Mouse (Mus musculus) intestine, postnatal 0 days (tissue): Measurements from ENCODE around the gene Gata3. TPM values are rescaled to one million over a fixed set of nuclear protein-coding genes. Genes with fewer than 3 reads are reported as not detected.

Experiments used
- ATAC-seq: fragments of 200-750 bp; cut with Nextera tagmentation; 2 replicates; pipeline ENCODE4 v1.8.0; 2017; ENCODE audit warnings: mild to moderate bottlenecking, moderate TSS enrichment, moderate library complexity
- H3K27ac ChIP-seq: fragments of 300-500 bp; sonication (generic); 2 replicates; pipeline ENCODE4 v1.5.1; 2014; ENCODE audit warnings: mild to moderate bottlenecking, low read depth, low read length, moderate library complexity
- H3K27me3 ChIP-seq: fragments of 300-500 bp; sonication (generic); replicated peaks from 2 replicates; pipeline ENCODE4 v1.6.1; 2014; ENCODE audit warnings: low read length, mixed read lengths; ENCODE audit not compliant: control insufficient read depth, insufficient read depth
- H3K36me3 ChIP-seq: fragments of 300-500 bp; sonication (generic); 2 replicates; pipeline ENCODE4 v1.6.1; 2014; ENCODE audit warnings: mild to moderate bottlenecking, moderate library complexity; ENCODE audit not compliant: control insufficient read depth, insufficient read depth
- H3K4me1 ChIP-seq: fragments of 300-500 bp; sonication (generic); replicated peaks from 2 replicates; pipeline ENCODE4 v1.6.1; 2014; ENCODE audit warnings: antibody characterized with exemption, low read length, mixed read lengths; ENCODE audit not compliant: control insufficient read depth, insufficient read depth
- H3K4me2 ChIP-seq: fragments of 300-500 bp; sonication (generic); replicated peaks from 2 replicates; pipeline ENCODE4 v1.6.1; 2014; ENCODE audit warnings: low read depth, mild to moderate bottlenecking, moderate library complexity
- H3K4me3 ChIP-seq: fragments of 300-500 bp; sonication (generic); 2 replicates; pipeline ENCODE4 v1.5.1; 2014; ENCODE audit warnings: low read depth, low read length
- H3K9ac ChIP-seq: fragments of 300-500 bp; sonication (generic); 2 replicates; pipeline ENCODE4 v1.6.1; 2014; ENCODE audit warnings: mild to moderate bottlenecking, low read depth, low read length
- H3K9me3 ChIP-seq: fragments of 300-500 bp; sonication (generic); 2 replicates; pipeline ENCODE4 v1.6.1; 2016; ENCODE audit warnings: mixed run types; ENCODE audit not compliant: control insufficient read depth
- CTCF ChIP-seq: sonication (generic); IDR thresholded peaks from 2 replicates; pipeline ENCODE4 v1.5.1; 2016; ENCODE audit warnings: low read depth, mild to moderate bottlenecking, control low read depth, antibody characterized with exemption, moderate library complexity
- WGBS: fragments of 180-500 bp; shearing (Covaris S2); extraction: QIAGEN DNeasy Blood & Tissue Kit; methylation state at CpG from one replicate; pipeline ENCODE4 v1.1.7; 2014; 5-methylcytosine and 5-hydroxymethylcytosine counted together
- polyA plus RNA-seq: library from polyadenylated mRNA; unstranded; fragments of >200 nt; fragmentation: Nextera tagmentation; extraction: Ambion mirVana; gene quantifications from 2 replicates; pipeline ENCODE4 v1.2.1, GENCODE M21; 2015

Gata3 gene
- polyA plus RNA-seq, 1 experiment from 2014 or later: 0.59 TPM

GRCm38 (mm10) chr2:9893272-9893953 lies 3.6 kb upstream of the Gata3 start:
- Histone ChIP-seq H3K9me3 (no peaks in the 10 kb centered on the region), H3K9ac (no peak overlapping the region), H3K27me3 (peaks cover 94% of the 10 kb centered on the region), H3K4me1 (no peaks in the 10 kb centered on the region), H3K4me2 (no peak overlapping the region), H3K36me3 (no peaks in the 10 kb centered on the region), H3K4me3 (no peak overlapping the region), H3K27ac (no peak overlapping the region)
- TF ChIP-seq CTCF: no peak
- WGBS: 2% methylated on average over 6 of the region's 6 CpGs
- ATAC-seq: no peak

DNA sequence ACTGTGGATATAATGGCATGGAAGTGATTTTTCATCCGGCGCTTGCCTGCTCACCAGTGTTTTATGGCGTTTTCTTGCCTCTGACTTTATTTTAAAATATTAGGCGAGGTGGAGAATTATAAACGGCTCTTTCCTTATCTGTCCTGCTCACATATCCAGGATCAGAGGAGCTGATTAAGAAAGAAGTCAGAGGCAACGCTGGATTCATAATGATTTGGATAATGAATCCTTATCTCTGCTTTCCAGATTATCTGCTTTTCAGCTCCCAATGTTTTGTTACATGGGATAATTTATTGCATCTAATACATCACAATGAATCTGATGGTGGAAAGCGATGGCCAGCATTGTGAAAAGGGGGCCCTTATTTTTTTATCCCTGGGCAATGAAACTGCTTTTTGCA lies 2.7 kb upstream of the Gata3 start:
- ATAC-seq: no peak
- no peak overlapping the region for H3K4me3 ChIP-seq
- no peaks in the 10 kb centered on the region for H3K4me1 ChIP-seq
- H3K27ac ChIP-seq: no peak overlapping the region
- WGBS: 6% methylated on average over 7 of the region's 7 CpGs
- peaks cover 94% of the 10 kb centered on the region for H3K27me3 ChIP-seq
- no peak overlapping the region for H3K9ac ChIP-seq
- TF ChIP-seq CTCF: no peak
- H3K4me2 ChIP-seq: no peak overlapping the region
- no peaks in the 10 kb centered on the region for H3K9me3 ChIP-seq
- no peaks in the 10 kb centered on the region for H3K36me3 ChIP-seq

DNA sequence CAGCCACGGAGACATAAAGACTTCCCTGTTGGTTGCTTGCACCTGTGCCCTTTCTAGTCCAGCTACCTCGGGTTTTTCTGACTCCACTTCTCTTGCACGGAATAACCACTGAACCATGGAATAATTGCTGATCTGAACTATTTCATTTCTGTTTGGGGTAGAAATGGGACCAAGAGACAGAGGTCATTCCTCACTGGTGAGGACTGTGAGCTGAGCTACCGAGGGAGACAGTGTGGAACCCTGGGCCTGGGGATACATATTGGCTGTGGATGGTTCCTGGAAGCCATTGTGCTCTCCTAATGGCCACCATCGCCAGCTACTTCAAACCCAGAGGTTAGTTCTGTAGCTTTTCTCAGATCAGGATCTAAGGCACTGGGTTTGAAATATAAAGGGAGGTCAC lies 1.1 kb upstream of the Gata3 start:
- no peaks in the 10 kb centered on the region for H3K4me1 ChIP-seq
- H3K4me2 ChIP-seq: no peak overlapping the region
- H3K36me3 ChIP-seq: no peaks in the 10 kb centered on the region
- no peak for TF ChIP-seq CTCF
- no peak overlapping the region for H3K4me3 ChIP-seq
- no peak overlapping the region for H3K9ac ChIP-seq
- H3K9me3 ChIP-seq: no peaks in the 10 kb centered on the region
- 6% methylated on average over 5 of the region's 5 CpGs for WGBS
- no peak for ATAC-seq
- H3K27ac ChIP-seq: no peak overlapping the region
- peaks cover 94% of the 10 kb centered on the region for H3K27me3 ChIP-seq

- 6% methylated on average over 8 of the region's 8 CpGs for WGBS
- no peak for ATAC-seq
- no peak for TF ChIP-seq CTCF
- Histone ChIP-seq H3K4me2 (no peak overlapping the region), H3K9me3 (no peaks in the 10 kb centered on the region), H3K36me3 (no peaks in the 10 kb centered on the region), H3K27me3 (peaks cover 92% of the 10 kb centered on the region), H3K4me1 (no peaks in the 10 kb centered on the region), H3K9ac (no peak overlapping the region), H3K4me3 (no peak overlapping the region), H3K27ac (no peak overlapping the region)
Observed at GRCm38 (mm10) chr2:9890251-9890650, 417 bp upstream of the Gata3 start.

- Histone ChIP-seq H3K4me2 (peak within 1 kb of the TSS; percentile 52), H3K27ac (no peak within 1 kb of the TSS), H3K4me3 (peak within 1 kb of the TSS; percentile 21), H3K36me3 (no peaks in the 10 kb centered on the region), H3K4me1 (no peaks in the 10 kb centered on the region), H3K9me3 (no peaks in the 10 kb centered on the region), H3K27me3 (peaks cover 92% of the 10 kb centered on the region), H3K9ac (no peak within 1 kb of the TSS)
- peak; percentile 81 for ATAC-seq
- WGBS: 1% methylated on average over 30 of the region's 30 CpGs
- peak; percentile 77 for TF ChIP-seq CTCF
Observed at GRCm38 (mm10) chr2:9888913-9889650, 752 bp downstream of the Gata3 start, which contains the start of gene 9230102O04Rik. TSS of gene 9230102O04Rik (minus strand) at chr2:9889540.

GRCm38 (mm10) chr2:9887636-9888035 lies 2.2 kb downstream of the Gata3 start:
- Histone ChIP-seq H3K36me3 (no peaks in the 10 kb centered on the region), H3K4me3 (no peak overlapping the region), H3K9me3 (no peaks in the 10 kb centered on the region), H3K27me3 (peaks cover 92% of the 10 kb centered on the region), H3K9ac (no peak overlapping the region), H3K4me1 (no peaks in the 10 kb centered on the region), H3K4me2 (no peak overlapping the region), H3K27ac (no peak overlapping the region)
- ATAC-seq: no peak
- WGBS: under 1% methylated on average over 7 of the region's 7 CpGs
- no peak for TF ChIP-seq CTCF
